Mouse (Mus musculus) urinary bladder, adult 2 months (tissue): ENCODE results near the gene Pde4d. TPM values are rescaled to one million over a fixed set of nuclear protein-coding genes. Genes with fewer than 3 reads are reported as not detected.

ENCODE experiments used
- DNase-seq: peaks from one replicate; pipeline ENCODE4 v3.0.0; 2022; ENCODE audit warnings: low spot score
- polyA plus RNA-seq: library from polyadenylated mRNA; depleted of rRNA; stranded (reverse); fragments of >200 nt; gene quantifications from 2 replicates; pipeline ENCODE4 v1.2.3, GENCODE M21; 2012; rRNA removed

Pde4d gene
- 21.4 and 26.4 TPM in 2 replicates for polyA plus RNA-seq

DNA sequence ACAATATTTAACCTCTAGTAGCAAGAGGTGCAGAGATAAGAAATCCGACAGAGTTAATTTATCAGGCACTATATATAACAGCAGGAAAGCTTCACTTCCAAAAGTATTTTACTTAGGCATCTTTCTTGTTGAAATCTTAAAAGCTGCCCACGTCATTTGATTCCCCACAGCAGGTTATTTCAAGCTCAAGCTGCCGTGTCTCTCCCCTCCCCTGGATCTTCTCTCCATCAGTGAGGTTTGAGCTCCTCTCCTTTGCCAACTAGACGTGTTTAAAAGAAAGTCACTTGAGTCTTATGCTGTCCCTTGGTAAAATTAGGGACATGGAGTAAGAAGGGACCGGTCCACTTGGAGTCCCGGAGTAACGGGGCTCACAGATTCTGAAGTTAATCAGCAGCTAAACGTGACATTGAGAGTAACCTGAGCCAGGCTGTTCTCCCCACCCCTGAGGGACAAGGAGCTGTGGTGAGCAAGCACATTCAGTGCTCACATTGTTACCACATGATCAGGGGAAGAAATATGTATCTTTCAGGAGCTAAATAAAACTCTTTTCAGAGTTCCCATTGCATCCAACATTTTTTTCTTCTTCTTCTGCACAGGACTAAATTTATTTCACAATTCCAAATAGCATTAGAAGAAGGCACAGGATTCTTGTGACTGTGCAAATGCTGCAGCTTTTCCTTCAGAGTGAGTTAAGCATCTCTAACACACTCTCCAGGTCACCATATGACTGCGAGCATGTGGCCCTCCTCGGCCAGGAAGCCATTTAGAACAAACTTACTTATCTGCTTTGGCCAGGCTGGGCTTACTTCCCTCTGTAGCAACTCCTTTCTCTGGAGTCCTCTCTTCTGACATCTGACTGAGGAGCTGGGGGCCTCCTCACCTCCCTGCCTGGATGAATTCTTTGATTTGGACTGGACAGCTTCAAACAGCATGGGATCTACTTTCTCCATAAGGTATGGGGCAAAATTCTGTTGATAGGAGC is at the start of gene Pde4d:
TSS of gene Pde4d (plus strand) at position 833 of the 982 bp plus-strand sequence.
- DNase-seq, result no peak

DNA sequence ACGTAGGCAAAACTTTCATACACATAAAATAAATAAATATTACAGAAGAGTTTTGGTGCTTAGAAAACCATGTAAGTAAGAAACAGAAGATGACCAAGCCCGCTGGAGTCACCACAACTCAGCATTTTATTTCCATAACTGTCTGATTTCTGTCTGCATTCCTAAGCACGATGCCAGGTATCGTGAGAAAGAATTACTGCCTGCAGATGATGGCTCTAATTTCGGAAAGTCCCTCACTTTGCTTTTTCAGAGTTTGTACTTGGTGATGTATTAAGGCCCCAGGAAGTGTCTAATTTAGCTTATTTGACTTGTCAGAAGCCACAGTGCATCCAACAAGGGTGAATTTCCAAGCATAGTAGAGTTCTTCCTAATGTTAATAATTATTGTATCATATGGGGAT is 46.6 kb upstream of the Pde4d start:
- no peak for DNase-seq

DNA sequence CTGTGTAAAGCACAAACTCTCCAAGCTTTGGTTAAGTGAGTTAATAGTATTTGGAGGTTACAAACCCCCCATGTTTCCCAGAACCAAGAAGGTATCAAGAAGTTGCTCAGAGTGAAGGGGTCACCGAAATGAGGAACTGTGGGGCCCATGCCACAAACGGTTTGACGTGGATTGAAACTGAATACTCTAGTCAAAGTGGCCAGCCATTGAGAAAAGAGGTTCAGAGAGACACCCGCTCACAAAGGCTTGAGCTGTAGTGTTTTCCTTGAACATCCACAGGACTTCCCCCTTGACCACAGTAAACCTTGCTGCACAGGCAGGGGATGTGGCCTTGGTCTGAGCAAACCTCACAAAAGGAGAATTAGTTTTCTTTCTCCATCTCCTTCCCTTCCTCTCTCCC is 45.4 kb upstream of the Pde4d start:
- no peak for DNase-seq

DNA sequence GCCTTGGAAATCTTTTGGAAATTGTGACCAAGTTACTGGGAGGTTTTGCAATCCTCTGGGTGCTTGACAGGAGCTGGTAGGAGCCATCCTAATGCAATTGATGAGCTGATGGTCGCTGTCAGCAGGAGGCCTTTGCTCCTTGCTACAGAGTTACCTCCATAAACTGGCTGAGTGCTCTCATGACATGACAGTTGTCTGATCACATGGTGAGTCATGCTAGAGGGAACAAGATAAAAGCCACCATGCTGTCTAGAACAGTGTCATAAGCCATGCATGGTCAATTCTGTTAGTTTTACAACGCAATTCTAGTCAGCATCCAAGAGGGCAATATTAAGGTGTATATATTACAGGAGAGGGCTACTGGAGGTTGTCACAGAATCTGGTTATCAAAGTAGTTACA is 34.3 kb upstream of the Pde4d start:
- DNase-seq, result no peak

DNA sequence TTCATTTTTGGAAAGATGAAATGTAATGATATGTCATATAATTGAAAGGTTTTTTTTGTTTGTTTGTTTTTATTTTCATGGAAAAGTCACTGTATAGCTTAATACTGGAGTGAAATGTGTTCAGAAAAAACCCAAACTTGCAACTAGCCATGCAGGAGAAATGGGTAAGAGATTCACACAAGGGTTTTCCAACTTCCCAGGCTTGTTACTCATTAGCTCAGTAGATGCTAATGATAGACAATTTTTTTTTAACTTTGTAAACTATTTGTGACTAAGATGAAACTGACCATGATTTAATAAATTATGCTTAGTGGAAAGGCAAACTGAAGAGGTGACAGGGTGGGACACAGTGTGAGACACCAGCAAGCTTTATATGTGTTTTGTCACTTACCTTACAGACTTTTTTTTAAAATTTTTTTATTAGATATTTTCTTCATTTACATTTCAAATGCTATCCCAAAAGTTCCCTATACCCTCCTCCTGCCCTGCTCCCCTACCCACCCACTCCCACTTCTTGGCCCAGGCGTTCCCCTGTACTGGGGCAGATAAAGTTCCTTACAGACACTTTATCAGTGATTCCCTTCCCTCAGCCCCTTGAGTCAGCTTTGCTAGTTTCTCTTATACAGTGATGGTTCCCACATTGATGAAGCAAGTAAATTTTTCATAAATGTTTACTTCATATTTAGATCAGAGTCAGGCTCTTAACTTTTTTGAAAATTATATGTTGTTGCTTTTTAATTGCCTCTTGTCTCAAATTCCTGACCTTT is 30.8 kb upstream of the Pde4d start:
- no peak for DNase-seq

DNA sequence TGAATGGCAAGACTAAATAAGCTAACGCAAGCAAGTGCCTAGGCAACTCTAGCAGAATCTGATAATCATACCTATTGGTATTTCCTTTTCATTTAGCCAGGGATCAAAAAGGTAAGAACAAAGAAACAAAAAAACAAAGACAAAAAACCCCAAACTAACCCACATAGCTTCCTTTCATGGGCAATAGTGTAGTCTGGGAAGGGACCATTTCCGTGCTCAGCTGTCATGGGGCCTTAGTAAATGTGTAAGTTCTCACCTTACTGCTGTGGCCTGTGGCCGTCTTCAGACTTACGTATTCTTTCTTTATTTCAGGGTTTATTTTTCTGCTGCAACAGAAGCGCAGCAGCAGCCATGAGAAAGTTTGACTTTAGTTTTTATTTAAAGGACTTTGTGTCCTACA is 23.4 kb upstream of the Pde4d start:
- no peak for DNase-seq

DNA sequence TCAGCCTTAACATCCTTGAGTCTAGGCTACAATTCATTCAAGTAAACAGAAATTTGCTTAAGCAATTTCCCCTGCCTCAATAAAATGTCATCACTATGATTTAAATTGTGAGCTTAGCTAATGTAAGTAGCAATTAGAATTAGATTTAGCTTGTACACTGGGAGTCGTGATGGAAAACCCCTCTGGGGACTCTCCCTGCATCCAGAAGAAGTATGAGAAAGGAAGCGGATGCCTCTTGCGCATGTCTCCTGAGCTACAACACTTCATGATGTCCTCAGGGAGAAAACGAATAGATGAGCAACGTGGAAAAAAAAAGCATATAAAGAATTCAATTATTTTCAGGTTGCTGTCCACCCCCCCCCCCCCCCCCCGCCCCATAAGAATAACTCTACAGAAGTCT is 20.9 kb upstream of the Pde4d start:
- DNase-seq, result no peak

DNA sequence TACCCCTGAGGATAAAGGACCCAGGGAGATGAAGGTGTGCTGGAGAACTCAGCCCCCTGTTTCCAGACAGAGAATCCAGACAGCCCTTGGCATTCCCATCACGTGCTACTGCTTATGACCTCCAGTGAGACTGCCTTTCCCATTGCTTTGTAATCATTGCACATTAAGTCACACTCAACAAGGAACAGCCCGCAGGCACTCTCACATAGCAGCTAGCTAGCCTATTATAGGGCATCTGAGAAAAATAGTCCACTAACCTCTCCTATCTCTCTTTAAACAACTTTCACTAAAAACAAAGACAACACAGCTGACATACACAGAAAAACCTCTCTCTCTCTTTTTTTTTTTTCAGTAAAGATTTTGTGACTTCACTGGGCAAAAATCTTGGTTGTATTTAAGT is 20.1 kb upstream of the Pde4d start:
- DNase-seq, result no peak

DNA sequence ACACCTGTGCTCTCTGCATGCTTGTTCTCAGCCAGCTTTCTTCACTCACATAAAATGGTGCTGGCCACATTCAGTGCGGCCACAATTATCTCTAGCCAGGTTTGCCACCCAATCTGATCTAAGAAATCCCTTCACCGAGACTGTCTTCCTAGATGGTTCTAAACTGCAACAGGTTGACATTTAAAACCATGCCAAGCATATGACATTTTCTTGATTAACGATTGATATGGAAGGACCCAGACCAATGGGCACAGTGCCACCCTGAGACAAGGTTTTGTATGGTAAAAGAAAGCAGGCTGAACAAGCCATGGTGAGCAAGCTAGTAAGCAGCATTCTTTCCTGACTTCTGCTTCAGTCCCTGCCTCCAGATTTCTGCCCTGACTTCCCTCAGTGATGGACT is 18.0 kb upstream of the Pde4d start:
- DNase-seq, result no peak

DNA sequence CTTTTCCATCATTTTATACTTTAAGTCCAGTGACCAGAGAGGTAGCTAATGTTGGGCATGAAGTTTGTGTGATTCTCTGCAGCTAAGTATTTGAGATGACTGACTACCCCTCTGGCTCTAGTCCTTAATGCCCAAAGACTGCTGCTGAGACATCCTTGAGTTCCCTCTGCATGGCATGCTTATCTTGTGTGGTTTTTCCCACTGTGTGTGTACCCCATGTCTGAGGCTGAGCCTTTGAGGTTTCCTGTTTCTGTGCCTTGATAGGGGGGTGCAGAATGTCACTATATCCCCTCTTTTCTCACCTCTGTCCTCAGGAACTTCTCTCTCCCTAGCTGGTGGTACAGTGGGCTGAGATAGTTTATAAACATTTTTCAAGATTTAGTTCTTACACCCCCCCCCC is 14.1 kb upstream of the Pde4d start:
- no peak for DNase-seq

DNA sequence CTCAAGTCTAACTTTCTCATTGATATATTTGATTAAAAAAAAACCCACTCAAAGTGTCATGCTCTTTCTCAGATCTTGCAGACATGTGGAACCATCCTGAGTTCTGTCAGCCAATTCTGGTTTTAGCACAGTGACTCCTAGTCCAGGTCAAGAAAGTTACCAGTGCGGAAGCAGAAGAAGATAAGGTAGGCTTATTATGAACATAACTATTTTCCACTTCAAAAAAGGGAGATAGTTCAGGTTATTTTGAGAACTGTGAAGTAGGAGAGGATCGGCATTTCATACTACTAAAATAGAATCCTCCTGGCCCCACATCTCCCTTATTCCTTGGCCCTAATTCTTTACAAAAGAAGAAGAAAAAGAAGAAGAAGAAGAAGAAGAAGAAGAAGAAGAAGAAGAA is 12.3 kb upstream of the Pde4d start:
- DNase-seq, result no peak

DNA sequence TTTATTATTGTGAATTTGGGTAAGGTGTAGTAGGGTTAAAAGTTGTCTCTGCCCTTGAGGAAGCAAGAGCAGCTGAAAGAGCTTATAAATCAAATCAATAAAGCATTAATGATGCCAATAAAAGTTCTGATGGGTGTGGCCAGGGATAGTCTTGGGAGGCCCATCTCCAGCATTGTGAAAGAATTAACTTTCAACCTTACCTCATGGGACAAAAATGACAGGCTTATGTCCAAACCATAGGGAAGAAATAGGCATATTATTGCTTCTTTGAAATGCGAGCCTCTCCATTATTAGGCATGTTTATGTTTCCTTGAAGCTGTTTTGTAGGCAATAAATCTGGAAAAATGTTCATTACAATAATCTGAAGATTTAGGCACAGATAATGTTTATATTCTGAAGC is 10.7 kb upstream of the Pde4d start:
- DNase-seq, result no peak

DNA sequence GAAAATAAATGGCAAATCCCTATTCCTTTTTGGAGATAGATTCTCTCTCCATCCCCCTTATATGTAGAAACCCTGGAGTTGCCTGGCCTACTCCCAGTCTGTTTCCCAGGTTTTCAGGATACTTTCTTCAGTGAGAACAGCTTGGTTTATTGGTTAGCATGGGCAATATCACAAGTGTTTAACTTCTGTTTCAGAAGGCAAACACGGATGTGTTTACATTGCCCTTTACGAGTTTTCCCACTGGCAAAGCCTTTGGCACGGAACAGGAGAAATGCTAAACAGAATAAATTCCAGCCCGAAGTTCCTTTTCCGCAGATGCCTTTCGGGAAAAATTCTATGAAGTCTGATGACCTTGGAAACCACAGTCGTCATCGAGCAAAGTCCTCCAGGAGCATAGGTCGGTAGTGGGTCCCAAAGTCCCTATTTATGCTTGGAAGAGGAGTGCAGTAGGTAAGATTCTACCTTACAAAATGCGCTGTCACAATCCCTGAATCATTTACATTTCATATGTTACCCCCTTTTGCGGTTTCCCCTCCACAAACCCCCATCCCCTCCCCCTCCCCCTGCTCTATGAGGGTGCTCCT is 1.3 kb upstream of the Pde4d start:
- DNase-seq, result no peak

DNA sequence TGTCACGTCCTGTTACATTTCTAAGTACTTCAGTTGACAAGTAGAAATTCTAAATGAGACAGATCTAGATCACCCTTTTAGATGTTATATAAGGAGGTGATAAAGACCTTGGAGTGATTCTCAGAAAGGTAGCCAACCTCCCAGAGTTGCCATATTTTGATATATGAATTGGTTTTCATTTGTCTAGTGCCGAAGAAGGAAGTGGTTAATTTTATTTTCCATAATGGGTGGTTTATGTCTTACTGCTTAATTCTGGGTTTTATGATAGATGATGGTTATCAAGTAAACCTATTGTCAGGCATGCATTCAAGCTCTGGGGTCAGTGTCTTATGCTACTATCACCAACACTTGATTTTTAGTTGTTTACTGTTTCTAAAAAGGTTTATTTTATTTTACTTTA is 1.4 kb downstream of the Pde4d start:
- DNase-seq, result no peak

DNA sequence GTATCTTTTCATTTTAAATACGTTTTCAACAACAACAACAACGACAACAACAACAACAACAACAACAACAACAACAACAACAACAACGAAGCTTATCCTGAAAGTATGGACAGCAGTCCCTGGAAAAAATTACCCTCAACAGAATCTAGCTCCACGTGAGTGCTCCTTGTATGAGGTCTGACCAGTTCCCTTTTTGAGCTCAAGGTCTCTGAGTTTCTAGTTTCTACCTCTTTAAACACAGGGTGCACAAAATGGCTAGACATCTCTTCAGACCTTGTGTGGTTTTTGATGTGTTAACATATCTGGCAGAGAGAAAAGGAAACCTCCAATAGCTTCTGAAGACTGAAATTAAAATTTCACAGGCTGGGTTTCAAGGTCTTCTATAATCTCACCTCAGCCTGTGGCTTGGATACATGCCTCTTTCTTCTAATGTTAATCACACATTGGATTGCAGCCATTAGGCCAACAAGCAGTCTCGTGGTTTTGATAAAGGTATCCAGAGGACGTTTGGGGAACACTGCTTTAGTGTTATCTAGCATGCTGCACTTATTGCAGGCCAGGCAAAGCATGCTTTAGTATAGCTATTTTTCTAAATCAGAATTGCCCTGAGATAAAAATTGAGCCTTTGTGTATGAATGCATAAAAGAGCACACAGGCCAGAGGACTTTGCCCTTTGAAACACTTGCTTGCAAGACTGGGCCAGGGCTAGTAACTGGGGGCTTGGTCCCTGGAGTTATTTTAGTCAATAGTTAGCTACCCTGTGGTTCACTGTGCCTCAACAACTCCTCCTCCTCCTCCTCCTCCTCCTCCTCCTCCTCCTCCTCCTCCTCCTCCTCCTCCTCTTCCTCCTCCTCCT is 3.5 kb downstream of the Pde4d start:
- no peak for DNase-seq

DNA sequence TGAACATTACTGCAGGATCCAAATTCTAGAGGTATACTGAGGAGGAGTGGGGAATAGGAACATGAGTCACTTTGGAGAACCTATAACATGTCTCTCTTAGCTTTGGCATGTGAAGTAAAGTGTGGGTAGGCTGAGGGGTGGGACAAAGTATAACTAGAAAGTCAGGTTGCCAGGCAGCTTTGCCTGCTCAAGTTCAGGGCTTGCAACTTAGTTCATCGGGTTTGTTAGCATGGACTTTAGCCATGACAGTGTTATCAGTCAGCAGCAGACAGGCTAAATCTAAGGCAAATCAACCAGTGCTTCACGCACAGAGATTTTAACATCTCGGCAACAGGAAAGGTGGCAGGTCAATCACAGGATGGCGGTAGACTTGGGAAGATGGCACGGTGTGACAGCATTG is 12.8 kb downstream of the Pde4d start:
- DNase-seq, result no peak

DNA sequence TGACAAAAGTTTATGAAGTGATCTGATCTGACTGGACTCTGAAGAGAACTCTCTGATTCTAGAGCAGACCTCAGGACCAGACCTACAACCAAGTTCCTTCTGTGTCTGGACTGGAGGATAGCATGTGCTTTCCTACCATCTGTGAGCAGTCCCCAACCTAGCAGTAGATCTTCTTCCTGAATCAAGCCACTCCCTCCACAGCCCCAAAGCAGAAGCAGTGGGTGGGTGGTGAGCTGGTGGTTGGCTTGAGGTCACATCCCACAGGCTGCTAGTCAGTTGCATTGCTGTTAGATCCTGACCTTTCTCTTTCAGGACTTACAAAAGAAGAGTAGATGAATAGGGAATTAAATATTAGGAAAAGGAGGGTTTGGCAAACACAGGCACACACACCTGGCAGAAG is 16.0 kb downstream of the Pde4d start:
- DNase-seq, result no peak

DNA sequence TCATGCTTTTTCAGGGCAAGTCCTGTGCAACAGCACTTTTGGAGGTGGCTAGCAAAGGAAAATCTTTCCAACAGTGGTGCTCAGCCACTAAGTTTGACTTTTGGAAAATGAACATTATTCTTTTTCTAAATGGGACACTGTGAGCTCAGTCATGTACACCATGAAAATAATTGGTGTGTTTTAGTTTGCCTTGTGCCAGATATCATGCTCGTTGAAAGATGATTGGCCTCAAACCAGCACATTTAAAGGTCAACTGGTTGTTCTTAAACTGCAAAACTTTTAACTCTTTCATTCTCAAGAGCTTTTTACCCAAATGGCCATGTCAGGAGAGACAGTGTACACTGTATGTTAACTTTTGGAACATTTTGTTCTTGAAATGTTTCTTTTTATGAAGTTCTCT is 17.3 kb downstream of the Pde4d start:
- DNase-seq, result no peak

DNA sequence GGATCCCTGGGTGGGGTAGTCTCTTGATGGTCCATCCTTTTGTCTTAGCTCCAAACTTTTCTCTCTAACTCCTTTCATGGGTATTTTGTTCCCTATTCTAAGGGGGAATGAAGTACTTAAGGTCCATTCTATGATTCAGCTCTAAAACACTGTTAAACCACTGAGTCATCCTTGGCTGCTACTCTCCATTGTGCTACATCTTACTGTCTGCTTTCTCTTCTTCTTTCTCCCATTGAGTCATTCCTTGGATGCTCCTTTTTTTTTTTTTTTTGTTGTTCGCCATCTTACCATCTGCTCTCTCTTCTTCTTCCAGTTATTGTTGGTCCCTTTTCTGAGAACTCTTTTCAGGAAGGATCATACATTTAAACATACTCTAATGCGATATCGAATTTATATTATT is 30.7 kb downstream of the Pde4d start:
- no peak for DNase-seq

DNA sequence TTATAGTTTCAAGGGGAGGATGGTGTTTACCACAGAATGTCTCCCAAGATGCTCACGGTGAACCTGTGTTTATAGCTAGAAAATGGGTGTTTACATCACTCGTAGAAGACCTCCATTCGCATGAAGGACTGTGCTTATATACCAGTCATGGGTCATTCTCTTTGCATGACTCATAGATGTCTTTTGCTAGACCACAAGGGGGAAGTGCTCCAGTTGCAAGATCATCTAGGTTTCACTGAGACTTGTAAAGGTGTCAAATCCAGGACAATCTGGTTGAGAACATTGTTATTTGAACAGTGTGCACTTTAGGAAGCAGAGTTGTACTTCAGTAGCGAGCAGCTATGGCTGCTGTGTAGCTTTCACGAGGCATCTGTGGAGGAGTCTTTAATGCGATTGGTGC is 35.3 kb downstream of the Pde4d start:
- DNase-seq, result no peak

DNA sequence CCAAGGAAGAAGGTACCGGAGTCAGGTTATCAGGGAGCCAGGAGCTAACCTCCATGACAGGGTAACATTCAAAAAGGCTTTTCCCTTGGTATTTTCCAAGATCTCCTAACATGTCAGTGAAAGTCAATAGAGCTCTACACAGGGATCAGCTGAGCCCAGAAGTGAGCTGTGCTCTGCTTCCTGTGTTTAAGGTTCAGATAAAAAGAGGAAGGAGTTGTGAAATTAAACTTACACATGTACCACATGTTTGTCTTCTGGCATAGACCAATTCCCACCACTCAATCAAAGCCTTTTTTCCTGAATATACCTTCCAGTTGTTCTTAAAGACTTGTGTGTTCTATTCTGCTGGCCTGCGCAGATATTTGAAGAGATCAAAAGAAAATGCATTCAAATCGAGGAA is 37.3 kb downstream of the Pde4d start:
- no peak for DNase-seq

DNA sequence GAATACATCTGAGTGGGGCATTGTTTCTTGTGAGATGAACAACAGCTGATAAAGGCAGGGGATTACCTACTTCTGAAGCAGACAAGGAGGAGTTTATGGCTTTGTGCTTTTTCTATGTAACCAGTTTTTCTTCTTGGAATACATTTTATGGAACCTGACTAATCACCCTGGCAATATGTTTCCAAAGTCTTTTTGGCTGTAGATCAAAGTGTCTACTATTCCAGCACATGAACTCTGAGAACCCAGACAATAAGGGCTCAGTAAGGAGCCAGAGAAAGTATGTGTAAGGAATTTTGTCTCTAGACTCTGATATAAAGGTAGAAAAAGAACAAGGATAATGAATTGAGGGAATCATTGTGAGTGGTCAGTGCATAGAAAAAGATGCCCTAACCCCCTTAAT is 40.1 kb downstream of the Pde4d start:
- DNase-seq, result no peak
